Mouse (Mus musculus) central nervous system, embryonic 14 days (tissue): Measurements from ENCODE around the gene Hist1h4f. TPM values are rescaled to one million over a fixed set of nuclear protein-coding genes. Genes with fewer than 3 reads are reported as not detected.

Experiments
- polyA plus RNA-seq: library from polyadenylated mRNA; depleted of rRNA; stranded (reverse); fragments of >200 nt; gene quantifications from 2 replicates; pipeline ENCODE4 v1.2.3, GENCODE M21; 2012; rRNA removed

Gene Hist1h4f
- polyA plus RNA-seq, 1 experiment: 14.3 TPM

Other genes with a start within 250 kb of the Hist1h4f start
- 22.2 and 24.3 TPM in 2 replicates for gene Zfp322a, start 182.4 kb downstream of the Hist1h4f start, polyA plus RNA-seq
- 8.5 and 9.1 TPM in 2 replicates for gene Abt1, start 127.8 kb downstream of the Hist1h4f start, polyA plus RNA-seq
- gene Btn1a1, start 85.7 kb downstream of the Hist1h4f start, polyA plus RNA-seq: 0.06 and 0.07 TPM in 2 replicates
- gene Btn2a2, start 62.8 kb downstream of the Hist1h4f start, polyA plus RNA-seq: 0.04 and 0.11 TPM in 2 replicates
- 14.7 and 20.5 TPM in 2 replicates for gene Hist1h4h, start 20.6 kb downstream of the Hist1h4f start, polyA plus RNA-seq
- 187 and 225 TPM in 2 replicates for gene Hist1h2af, start 17.7 kb downstream of the Hist1h4f start, polyA plus RNA-seq
- 16.6 and 25.3 TPM in 2 replicates for gene Hist1h3g, start 16.2 kb downstream of the Hist1h4f start, polyA plus RNA-seq
- gene Hist1h2bh, start 8.3 kb downstream of the Hist1h4f start, polyA plus RNA-seq: 2.4 and 4.0 TPM in 2 replicates
- 2.5 and 3.5 TPM in 2 replicates for gene Hist1h3f, start 7.6 kb downstream of the Hist1h4f start, polyA plus RNA-seq
- 0.30 and 0.45 TPM in 2 replicates for gene Hist1h1d, start 1.6 kb upstream of the Hist1h4f start, polyA plus RNA-seq
- gene Hist1h3e, start 10.7 kb upstream of the Hist1h4f start, polyA plus RNA-seq: 20.2 and 31.1 TPM in 2 replicates
- gene Hist1h2ae, start 19.6 kb upstream of the Hist1h4f start, polyA plus RNA-seq: 9.2 and 10.5 TPM in 2 replicates
- gene Hist1h2bg, start 19.7 kb upstream of the Hist1h4f start, polyA plus RNA-seq: 17.6 and 25.1 TPM in 2 replicates
- 7.5 and 10.9 TPM in 2 replicates for gene Hist1h2bf, start 22.5 kb upstream of the Hist1h4f start, polyA plus RNA-seq
- 4.5 and 5.4 TPM in 2 replicates for gene Hist1h2ad, start 22.7 kb upstream of the Hist1h4f start, polyA plus RNA-seq
- gene Hist1h3d, start 24.1 kb upstream of the Hist1h4f start, polyA plus RNA-seq: 14.9 and 24.5 TPM in 2 replicates
- 6.8 and 9.8 TPM in 2 replicates for gene Hist1h4d, start 29.9 kb upstream of the Hist1h4f start, polyA plus RNA-seq
- gene Hist1h2be, start 69.5 kb upstream of the Hist1h4f start, polyA plus RNA-seq: 2.1 and 2.5 TPM in 2 replicates
- gene Hist1h1e, start 70.9 kb upstream of the Hist1h4f start, polyA plus RNA-seq: 5.2 and 7.1 TPM in 2 replicates
- 1.2 and 1.3 TPM in 2 replicates for gene Hist1h2ac, start 132.3 kb upstream of the Hist1h4f start, polyA plus RNA-seq
- 25.7 and 29.8 TPM in 2 replicates for gene Hist1h2bc, start 132.6 kb upstream of the Hist1h4f start, polyA plus RNA-seq
- 0.16 TPM in 1 of 2 replicates, not detected in the other for gene Hist1h1t, start 144.2 kb upstream of the Hist1h4f start, polyA plus RNA-seq
- 7.0 and 8.6 TPM in 2 replicates for gene Hist1h4c, start 146.8 kb upstream of the Hist1h4f start, polyA plus RNA-seq
- 2.3 and 2.4 TPM in 2 replicates for gene Hfe, start 159.2 kb upstream of the Hist1h4f start, polyA plus RNA-seq
- 12.2 and 12.7 TPM in 2 replicates for gene Hist1h1c, start 187.2 kb upstream of the Hist1h4f start, polyA plus RNA-seq
- 19.7 and 29.1 TPM in 2 replicates for gene Hist1h3c, start 194.0 kb upstream of the Hist1h4f start, polyA plus RNA-seq
- 6.1 and 9.8 TPM in 2 replicates for gene Hist1h2bb, start 195.1 kb upstream of the Hist1h4f start, polyA plus RNA-seq
- gene Hist1h2ab, start 199.5 kb upstream of the Hist1h4f start, polyA plus RNA-seq: 24.0 and 28.7 TPM in 2 replicates
- gene Hist1h3b, start 200.6 kb upstream of the Hist1h4f start, polyA plus RNA-seq: 26.1 and 47.9 TPM in 2 replicates
- gene Hist1h4b, start 205.4 kb upstream of the Hist1h4f start, polyA plus RNA-seq: 20.0 and 24.9 TPM in 2 replicates
- gene Hist1h4a, start 209.6 kb upstream of the Hist1h4f start, polyA plus RNA-seq: 8.6 and 12.5 TPM in 2 replicates
- 15.6 and 21.5 TPM in 2 replicates for gene Hist1h3a, start 210.7 kb upstream of the Hist1h4f start, polyA plus RNA-seq
- gene Hist1h1a, start 212.0 kb upstream of the Hist1h4f start, polyA plus RNA-seq: 3.5 and 4.3 TPM in 2 replicates
- 0.02 TPM in 1 of 2 replicates, not detected in the other for gene Trim38, start 218.3 kb upstream of the Hist1h4f start, polyA plus RNA-seq